Mouse (Mus musculus) bone marrow, adult 2 months (tissue): Measurements from ENCODE around the gene Mtch1. TPM values are rescaled to one million over a fixed set of nuclear protein-coding genes. Genes with fewer than 3 reads are reported as not detected.

Experiments
- H3K27ac ChIP-seq: fragments of 200-500 bp; 2 replicates; pipeline ENCODE4 v1.5.1; 2012; ENCODE audit warnings: low read depth, mild to moderate bottlenecking, control low read depth, inconsistent platforms, low read length; ENCODE audit not compliant: control insufficient read depth, poor library complexity, insufficient read depth
- H3K4me1 ChIP-seq: fragments of 200-500 bp; 2 replicates; pipeline ENCODE4 v1.6.1; 2011; ENCODE audit warnings: low read length; ENCODE audit not compliant: control insufficient read depth, insufficient read depth
- H3K4me3 ChIP-seq: fragments of 200-500 bp; replicated peaks from 2 replicates; pipeline ENCODE3; 2011; ENCODE audit warnings: mild to moderate bottlenecking, low read depth, low read length, control low read depth; ENCODE audit not compliant: control insufficient read depth
- CTCF ChIP-seq: fragments of 200-500 bp; IDR thresholded peaks from 2 replicates; pipeline ENCODE4 v1.5.1; 2011; ENCODE audit warnings: low read length, control low read depth; ENCODE audit not compliant: control insufficient read depth, insufficient read depth
- POLR2A ChIP-seq: fragments of 200-500 bp; IDR thresholded peaks from 2 replicates; pipeline ENCODE4 v1.6.1; 2011; ENCODE audit warnings: low read depth, mild to moderate bottlenecking, control low read depth, low read length, borderline replicate concordance; ENCODE audit not compliant: control insufficient read depth
- WGBS: fragments of 180-500 bp; shearing (Covaris S2); methylation state at CpG from one replicate; pipeline ENCODE4 v1.1.7; 2018; 5-methylcytosine and 5-hydroxymethylcytosine counted together
- polyA plus RNA-seq: library from polyadenylated mRNA; stranded (reverse); fragments of >200 nt; gene quantifications from 2 replicates; pipeline ENCODE4 v1.2.4, GENCODE M21; 2011; ENCODE audit warnings: low replicate concordance; ENCODE audit not compliant: missing spikeins, insufficient read depth, insufficient read length

Gene Mtch1
- polyA plus RNA-seq, 1 experiment: 170 TPM

DNA sequence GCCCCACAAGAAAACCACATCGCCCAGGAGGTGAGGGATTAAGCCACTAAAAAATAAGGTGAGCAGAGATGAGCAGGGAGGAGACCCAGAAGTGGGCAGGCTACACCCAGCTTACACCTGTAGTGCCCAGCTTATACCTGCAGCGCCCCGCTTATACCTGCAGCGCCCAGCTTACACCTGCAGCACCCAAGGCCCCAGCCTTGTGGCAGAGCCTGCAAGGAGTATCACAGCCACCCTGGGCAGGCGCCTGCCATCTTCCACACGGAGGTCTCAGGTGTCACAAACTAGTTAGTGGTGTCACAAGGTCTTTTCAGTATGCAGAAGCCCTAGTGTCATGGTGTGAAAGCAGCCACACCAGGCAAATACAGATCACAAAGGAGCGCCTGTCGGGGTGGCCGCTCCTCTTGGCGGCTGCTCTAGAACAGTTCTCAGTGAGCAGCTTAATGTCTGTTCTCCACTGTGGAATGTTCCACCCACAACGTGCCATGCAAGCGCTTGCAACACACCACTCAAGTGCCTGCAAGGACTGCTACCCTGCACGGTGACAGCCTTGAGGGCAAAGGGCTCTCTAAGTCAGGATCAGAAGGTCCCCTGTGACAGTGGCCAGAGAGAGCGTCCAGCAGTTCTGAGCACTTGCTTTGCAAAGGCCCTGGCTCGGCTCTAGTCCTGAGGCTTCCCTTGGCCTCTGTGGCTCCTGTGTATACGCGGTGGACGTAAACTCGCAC lies 11.3 kb downstream of the Mtch1 start:
- TF ChIP-seq CTCF: no peak
- no peak for TF ChIP-seq POLR2A
- Histone ChIP-seq H3K4me3 (no peak overlapping the region), H3K27ac (no peak overlapping the region), H3K4me1 (no peaks in the 10 kb centered on the region; the same call in 1 of the 2 replicates)
- 89% methylated on average over 19 of the region's 19 CpGs for WGBS

DNA sequence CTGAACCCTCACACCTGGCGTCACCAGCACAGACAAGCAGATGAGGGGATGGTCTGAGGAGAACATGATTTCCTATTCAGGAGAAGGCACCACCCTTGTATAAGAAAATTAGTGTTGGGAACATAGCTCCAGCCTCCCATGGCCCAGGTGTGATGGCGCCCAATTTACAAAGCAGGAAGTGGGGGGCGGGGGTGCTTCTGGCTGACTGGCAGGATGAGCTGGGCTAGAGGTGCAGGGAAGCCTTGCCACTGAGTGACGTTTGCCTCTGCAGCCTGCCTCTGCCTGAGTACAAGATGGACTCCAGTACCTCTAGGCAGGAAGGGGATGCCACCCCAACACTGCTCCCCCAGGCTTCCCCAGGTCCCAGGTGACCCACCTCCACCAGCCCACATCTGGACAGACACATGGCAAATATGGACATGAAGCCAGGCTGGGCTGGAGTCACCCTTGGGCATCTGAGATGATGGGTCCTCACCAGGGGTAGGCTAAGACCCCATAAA lies 15.5 kb downstream of the Mtch1 start:
- WGBS: 68% methylated on average over 4 of the region's 4 CpGs
- TF ChIP-seq CTCF (no peak), POLR2A (no peak)
- no peaks in the 10 kb centered on the region for H3K4me1 ChIP-seq
- H3K27ac ChIP-seq: no peak overlapping the region
- H3K4me3 ChIP-seq: no peak overlapping the region

DNA sequence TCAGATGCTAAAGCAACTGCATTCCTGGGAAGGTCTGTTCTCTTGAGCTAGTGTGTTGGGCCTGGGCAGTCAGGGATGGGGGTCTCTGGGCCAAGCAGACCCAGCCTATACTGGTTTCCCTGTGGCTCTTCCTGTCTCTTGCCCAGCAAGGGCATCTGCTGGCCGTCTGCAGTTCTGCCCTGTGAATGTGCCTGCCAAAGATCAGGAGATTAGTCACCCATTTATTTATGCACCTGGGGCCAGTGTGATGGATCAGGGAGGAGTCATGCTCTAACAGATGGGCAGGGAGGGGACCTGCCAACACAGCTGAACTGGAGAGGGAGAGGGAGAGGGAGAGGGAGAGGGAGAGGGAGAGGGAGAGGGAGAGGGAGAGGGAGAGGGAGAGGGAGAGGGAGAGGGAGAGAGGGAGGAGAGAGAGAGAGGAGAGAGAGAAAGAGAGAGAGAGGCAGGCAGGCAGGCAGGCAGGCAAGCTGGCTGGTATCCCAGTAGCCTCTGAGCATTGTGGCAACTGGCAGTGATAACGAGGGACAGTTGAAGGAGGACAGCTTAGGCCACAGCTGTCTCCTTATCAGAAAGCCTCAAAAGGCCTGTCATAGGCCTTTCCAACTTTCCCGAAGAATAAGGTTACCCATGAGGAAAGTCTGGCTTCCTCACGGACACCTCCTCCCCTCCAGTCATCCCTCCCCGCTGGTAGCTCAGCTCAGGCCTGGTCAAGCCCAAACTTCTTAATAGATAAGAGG lies 16.9 kb downstream of the Mtch1 start:
- H3K4me3 ChIP-seq: no peak overlapping the region
- H3K4me1 ChIP-seq: no peaks in the 10 kb centered on the region
- WGBS: 54% methylated on average over 5 of the region's 5 CpGs
- TF ChIP-seq CTCF (no peak), POLR2A (no peak)
- H3K27ac ChIP-seq: no peak overlapping the region

DNA sequence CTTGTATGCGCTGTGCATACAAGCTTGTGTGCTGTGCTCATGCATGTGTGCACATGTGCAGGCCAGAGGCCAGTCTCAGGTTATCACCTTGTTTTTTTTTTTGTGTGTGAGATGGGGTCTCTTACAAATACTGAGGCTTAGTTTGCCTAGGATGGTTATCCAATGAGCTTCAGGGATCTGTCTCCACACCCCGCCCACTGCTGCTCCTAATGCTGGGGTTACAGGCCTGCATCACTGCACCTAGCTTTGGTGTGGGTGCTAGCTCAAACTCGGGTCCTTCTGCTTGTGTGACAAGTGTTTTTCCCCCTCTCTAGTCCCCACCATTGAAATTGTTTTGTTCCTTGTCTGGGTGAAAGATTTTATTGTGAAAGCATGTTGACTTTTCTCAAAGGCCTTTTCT lies 17.5 kb downstream of the Mtch1 start:
- WGBS: 76% methylated on average over 3 of the region's 3 CpGs
- Histone ChIP-seq H3K4me1 (no peaks in the 10 kb centered on the region), H3K27ac (no peak overlapping the region), H3K4me3 (no peak overlapping the region)
- TF ChIP-seq POLR2A: no peak
- no peak for TF ChIP-seq CTCF

DNA sequence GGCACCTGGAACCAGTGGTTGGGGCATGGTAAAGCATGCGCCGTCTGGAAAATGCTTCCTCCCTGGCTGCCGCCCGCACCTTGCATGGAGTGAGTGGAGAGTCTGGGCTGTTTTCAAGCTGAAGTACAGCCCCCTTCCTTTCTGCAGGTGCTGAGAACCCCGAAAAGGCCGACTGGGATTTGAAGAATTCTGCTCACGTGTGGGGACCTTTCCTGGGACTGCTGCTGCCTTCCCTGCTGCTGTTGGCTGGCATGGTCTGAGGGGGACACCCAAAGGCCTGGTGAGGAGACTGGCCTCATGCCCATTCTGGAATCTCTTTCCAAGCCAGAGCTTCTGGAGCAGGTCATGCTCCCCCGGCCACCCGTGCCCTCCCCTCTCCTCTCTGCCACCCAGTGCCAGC lies 20.0 kb downstream of the Mtch1 start:
- H3K27ac ChIP-seq: no peak overlapping the region
- H3K4me1 ChIP-seq: no peaks in the 10 kb centered on the region
- TF ChIP-seq CTCF (no peak), POLR2A (no peak)
- no peak overlapping the region for H3K4me3 ChIP-seq
- WGBS: 88% methylated on average over 9 of the region's 9 CpGs

DNA sequence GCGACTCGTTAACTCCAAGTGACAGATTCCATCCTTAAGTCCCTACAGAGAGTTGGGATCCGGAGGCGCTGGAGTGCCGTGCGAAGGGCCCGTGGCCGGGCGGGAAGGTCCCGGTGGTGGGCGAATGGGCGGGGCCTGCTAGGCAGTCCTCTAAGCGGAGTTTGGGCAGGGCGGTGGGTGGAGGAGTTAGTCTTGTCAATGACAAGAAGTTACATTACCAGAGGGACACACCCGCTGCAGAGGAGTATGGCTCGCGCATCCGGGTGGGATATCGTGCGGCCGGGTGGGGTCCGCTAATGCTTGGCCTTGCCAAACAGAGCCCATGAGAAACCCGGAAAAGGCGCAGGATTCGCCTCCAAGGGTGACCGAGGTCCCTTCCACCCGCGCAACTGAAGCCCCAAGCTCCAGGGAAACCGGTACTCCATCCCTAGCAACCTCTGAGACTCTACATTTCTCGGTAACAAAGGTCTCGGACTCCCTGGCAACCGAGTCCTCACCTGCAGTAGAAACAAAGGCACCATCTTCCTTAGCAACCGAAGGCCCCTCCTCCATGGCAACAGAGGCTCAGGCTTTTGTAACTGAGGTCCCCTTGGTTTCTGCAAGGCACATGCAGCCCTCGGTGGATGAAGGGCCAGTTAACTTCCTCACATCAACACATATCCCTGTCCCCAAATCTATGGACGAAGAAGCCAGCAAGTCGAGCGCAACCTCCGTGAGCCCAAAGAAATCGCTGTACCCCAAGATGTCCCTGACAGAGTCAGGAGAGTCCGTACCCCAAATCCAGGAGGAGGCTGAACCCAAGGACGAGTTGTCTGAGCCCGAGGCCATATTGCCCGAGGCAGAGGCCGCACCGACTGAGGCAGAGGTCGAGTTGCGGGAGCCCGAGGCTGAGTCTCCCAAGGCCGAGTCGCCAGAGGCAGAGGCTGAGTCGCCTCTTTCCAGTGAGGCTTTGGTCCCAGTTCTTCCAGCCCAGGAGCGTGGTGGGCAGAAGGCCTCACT lies 20.9 kb downstream of the Mtch1 start:
- WGBS: 70% methylated on average over 52 of the region's 52 CpGs
- H3K4me3 ChIP-seq: no peak overlapping the region
- no peak overlapping the region for H3K27ac ChIP-seq
- H3K4me1 ChIP-seq: no peaks in the 10 kb centered on the region
- TF ChIP-seq POLR2A: no peak
- no peak for TF ChIP-seq CTCF

DNA sequence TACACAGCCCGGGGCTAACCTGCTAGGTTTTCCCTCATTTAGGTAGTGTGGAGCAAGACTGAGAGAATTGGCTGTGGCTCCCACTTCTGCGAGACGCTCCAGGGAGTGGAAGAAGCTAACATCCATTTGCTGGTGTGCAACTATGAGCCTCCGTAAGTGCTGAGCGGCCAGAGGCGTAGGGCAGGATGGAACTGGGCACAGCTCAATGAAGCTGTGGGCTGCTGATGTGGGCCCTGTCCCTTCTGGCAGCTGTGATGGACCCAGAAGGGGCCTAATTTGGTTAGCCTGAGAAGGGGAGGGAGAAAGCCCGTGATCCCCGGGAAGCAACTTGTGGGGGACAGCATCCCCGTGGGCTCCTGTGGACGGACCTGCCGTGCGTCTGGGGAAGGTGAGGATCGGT lies 21.9 kb downstream of the Mtch1 start:
- Histone ChIP-seq H3K4me3 (no peak overlapping the region), H3K4me1 (no peaks in the 10 kb centered on the region), H3K27ac (no peak overlapping the region)
- WGBS: 84% methylated on average over 13 of the region's 13 CpGs
- TF ChIP-seq CTCF: no peak
- no peak for TF ChIP-seq POLR2A
